Mouse (Mus musculus): ENCODE data around the gene Slc30a9.

The Slc30a9 gene

GRCm38 (mm10) chr5:67321656-67322268, 15.0 kb downstream of the Slc30a9 start:
- no peak for DNase-seq

DNA sequence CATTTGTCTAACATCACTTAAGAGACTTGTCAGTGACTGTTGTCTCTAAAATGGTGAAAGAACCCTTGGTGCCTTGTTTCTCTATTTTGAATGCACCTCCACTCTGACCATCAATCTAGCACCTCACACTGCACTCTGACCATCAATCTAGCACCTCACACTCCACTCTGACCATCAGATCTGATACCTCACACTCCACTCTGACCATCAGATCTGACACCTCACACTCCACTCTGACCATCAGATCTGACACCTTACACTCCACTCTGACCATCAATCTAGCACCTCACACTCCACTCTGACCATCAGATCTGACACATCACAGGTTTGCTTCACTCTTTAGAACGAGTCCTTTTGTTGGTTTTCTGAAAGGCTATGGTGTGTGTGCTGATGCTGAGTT, 17.3 kb downstream of the Slc30a9 start:
- DNase-seq: no peak

- DNase-seq: no peak
These were observed 34.1 kb downstream of the Slc30a9 start for GRCm38 (mm10) chr5:67340811-67341210.

- no peak for DNase-seq
These were observed 40.3 kb downstream of the Slc30a9 start for GRCm38 (mm10) chr5:67347060-67347459.

- DNase-seq: no peak
These were observed 42.2 kb downstream of the Slc30a9 start for GRCm38 (mm10) chr5:67348949-67349348.

GRCm38 (mm10) chr5:67362316-67362715, 55.6 kb downstream of the Slc30a9 start:
- no peak for DNase-seq

GRCm38 (mm10) chr5:67362931-67363330, 56.2 kb downstream of the Slc30a9 start:
- DNase-seq: no peak

DNA sequence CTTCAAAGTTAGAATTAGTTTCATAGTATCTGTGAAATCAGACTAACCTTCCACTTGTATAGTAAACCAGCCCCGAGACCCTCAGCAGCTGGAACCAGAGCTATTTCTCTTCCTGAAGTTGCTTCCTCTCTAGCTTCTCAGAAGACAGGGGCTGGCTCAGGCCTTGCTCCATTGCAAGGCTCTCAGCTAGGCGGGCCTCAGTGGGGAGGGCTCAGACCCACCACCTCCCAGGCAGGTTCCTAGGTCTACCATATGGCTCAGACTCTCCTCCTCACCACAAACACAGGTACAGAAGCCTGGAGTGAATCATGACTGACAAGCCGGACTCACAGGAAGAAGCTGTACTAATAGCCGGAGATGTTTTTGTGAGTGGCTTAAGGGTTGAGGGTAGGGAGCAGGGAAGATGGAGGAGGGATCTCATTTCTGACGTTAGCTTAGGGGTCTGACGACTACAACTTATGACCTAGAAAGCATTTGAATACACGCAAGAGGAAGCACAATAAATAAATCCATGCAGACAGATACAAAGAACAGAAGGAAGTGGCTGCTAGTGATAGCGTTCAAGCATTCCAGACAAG, 70.4 kb downstream of the Slc30a9 start:
- no peak for DNase-seq

DNA sequence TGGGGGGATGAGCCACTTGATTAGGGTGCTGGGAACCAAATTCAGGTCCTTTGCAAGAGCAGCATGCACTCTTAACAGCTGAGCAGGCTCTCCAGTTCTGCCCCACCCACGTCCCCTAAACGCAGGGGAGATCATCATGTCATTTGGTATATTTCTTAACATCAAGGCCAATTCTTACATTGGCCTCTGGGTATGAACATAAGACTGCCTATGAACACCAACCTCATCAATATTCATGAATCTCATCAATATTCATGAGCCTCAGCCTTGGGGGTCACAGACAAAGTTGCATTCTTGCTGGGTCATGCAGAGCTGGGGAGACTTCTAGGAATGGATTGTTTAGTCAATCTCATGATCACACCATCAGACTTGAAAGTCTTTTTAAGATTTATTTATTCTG, 74.9 kb downstream of the Slc30a9 start:
- no peak for DNase-seq

- DNase-seq: no peak
These were observed 75.8 kb downstream of the Slc30a9 start for GRCm38 (mm10) chr5:67382556-67382955.

- DNase-seq: no peak
These were observed 87.2 kb downstream of the Slc30a9 start for GRCm38 (mm10) chr5:67393951-67394350.

GRCm38 (mm10) chr5:67395211-67395851, 88.6 kb downstream of the Slc30a9 start:
- DNase-seq: no peak

GRCm38 (mm10) chr5:67397186-67397585, 90.4 kb downstream of the Slc30a9 start:
- DNase-seq: no peak

GRCm38 (mm10) chr5:67399876-67400607, 93.3 kb downstream of the Slc30a9 start:
- DNase-seq: no peak

DNA sequence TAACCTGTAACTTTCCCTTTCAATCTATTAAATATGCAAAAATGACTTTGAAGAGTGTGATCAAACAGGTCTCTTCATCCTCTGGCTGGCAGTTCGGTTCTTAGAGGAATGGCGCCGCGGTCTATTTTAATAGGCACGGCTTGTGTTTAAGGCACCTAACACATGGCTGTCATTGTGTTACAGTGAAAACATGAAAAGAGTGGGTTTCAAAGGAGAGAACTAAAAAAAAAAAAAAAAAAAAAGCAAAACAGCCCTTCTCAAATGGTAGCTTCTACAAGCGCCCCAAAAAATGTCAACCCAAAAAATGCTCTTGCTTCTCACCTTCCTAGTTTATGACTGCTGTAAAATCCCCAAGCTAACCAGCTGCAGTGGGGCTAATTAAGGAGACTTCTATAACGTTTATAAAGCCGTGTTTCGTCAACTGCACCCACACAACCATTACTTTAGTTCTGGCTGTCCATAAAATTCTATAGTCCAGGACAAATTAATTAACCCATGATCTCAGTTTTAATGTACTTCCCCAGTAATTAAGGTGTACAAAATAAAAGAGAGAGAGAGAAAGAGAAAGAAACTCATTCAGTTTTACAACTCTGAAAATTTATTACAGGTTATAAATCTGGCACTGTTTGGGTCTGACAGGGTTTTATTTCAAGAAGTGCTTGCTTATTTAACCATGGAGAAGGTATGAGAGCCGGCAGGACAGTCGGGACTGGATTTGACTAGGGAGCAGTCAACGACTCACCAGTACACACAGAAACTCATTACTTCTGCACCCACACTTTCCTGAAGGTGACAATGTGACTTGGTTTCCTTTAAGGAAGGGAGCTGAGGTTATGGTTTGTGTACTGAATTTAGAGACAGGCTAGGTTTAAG, 94.1 kb downstream of the Slc30a9 start:
- DNase-seq: no peak

DNA sequence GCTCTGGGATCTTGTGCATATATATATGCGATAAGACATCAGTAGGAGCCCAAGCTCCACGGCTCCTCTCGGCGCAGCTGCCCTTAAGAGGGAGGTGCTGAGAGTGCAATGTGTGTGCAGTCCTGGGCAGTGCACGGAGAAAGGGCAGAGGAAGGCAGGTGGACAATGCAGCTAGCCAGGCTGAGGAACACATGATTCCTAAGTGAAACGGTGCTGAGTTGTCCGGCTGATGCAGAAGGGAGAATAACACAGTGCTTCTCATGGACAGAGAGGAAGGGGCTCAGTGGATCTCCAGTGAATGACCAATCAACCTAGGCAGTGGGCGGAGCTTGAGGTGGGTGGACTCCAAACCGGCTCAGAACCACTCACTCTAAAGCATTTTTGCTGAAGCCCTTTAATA, 94.9 kb downstream of the Slc30a9 start:
- no peak for DNase-seq

GRCm38 (mm10) chr5:67404380-67404779, 97.6 kb downstream of the Slc30a9 start:
- DNase-seq: no peak

GRCm38 (mm10) chr5:67404919-67405318, 98.2 kb downstream of the Slc30a9 start:
- no peak for DNase-seq

Data from cerebellum, adult 9-10 months (tissue).